Mouse (Mus musculus) forebrain, postnatal 0 days (tissue): ENCODE data around the gene Cflar. TPM values are rescaled to one million over a fixed set of nuclear protein-coding genes. Genes with fewer than 3 reads are reported as not detected.

Experiments used
- ATAC-seq: fragments of 200-750 bp; cut with Nextera tagmentation; 2 replicates; pipeline ENCODE4 v1.8.0; 2017; ENCODE audit warnings: mild to moderate bottlenecking, moderate library complexity
- DNase-seq: peaks from one replicate; pipeline ENCODE4 v3.0.0-alpha.2; 2015
- H3K27ac ChIP-seq: fragments of 300-500 bp; sonication (generic); 2 replicates; pipeline ENCODE4 v1.5.1; 2014; ENCODE audit warnings: low read depth, mild to moderate bottlenecking, antibody characterized with exemption, low read length, moderate library complexity, mixed read lengths
- H3K27me3 ChIP-seq: fragments of 300-500 bp; sonication (generic); 2 replicates; pipeline ENCODE4 v1.6.1; 2014; ENCODE audit warnings: mild to moderate bottlenecking, low read length, mixed read lengths; ENCODE audit not compliant: insufficient read depth
- H3K36me3 ChIP-seq: fragments of 300-500 bp; sonication (generic); 2 replicates; pipeline ENCODE4 v1.6.1; 2014; ENCODE audit warnings: mild to moderate bottlenecking, moderate library complexity; ENCODE audit not compliant: insufficient read depth
- H3K4me1 ChIP-seq: fragments of 300-500 bp; sonication (generic); 2 replicates; pipeline ENCODE4 v1.6.1; 2014; ENCODE audit warnings: antibody characterized with exemption; ENCODE audit not compliant: insufficient read depth
- H3K4me2 ChIP-seq: fragments of 300-500 bp; sonication (generic); 2 replicates; pipeline ENCODE4 v1.6.1; 2014; ENCODE audit warnings: low read depth, mild to moderate bottlenecking, moderate library complexity
- H3K4me3 ChIP-seq: fragments of 300-500 bp; sonication (generic); 2 replicates; pipeline ENCODE4 v1.5.1; 2014; ENCODE audit warnings: low read depth, low read length, mixed read lengths
- H3K9ac ChIP-seq: fragments of 300-500 bp; sonication (generic); 2 replicates; pipeline ENCODE4 v1.6.1; 2014; ENCODE audit warnings: mild to moderate bottlenecking
- H3K9me3 ChIP-seq: fragments of 300-500 bp; sonication (generic); 2 replicates; pipeline ENCODE4 v1.6.1; 2016; ENCODE audit warnings: low read length
- CTCF ChIP-seq: sonication (generic); IDR thresholded peaks from 2 replicates; pipeline ENCODE4 v1.5.1; 2016; ENCODE audit warnings: antibody characterized with exemption, control low read depth, low read depth
- WGBS: fragments of 180-500 bp; shearing (Covaris S2); extraction: QIAGEN DNeasy Blood & Tissue Kit; methylation state at CpG from one replicate; pipeline ENCODE4 v1.1.7; 2014; 5-methylcytosine and 5-hydroxymethylcytosine counted together
- polyA plus RNA-seq: library from polyadenylated mRNA; unstranded; fragments of >200 nt; fragmentation: Nextera tagmentation; extraction: Ambion mirVana; gene quantifications from 2 replicates; pipeline ENCODE4 v1.2.1, GENCODE M21; 2015
- total RNA-seq: library from RNA; depleted of rRNA; stranded (reverse); fragments of >200 nt; gene quantifications from 2 replicates; pipeline ENCODE4 v1.2.3, GENCODE M21; 2014

Gene Cflar
- total and polyA plus RNA-seq, 2 experiments from 2014 or later, result 20.2 to 35.4 TPM

DNA sequence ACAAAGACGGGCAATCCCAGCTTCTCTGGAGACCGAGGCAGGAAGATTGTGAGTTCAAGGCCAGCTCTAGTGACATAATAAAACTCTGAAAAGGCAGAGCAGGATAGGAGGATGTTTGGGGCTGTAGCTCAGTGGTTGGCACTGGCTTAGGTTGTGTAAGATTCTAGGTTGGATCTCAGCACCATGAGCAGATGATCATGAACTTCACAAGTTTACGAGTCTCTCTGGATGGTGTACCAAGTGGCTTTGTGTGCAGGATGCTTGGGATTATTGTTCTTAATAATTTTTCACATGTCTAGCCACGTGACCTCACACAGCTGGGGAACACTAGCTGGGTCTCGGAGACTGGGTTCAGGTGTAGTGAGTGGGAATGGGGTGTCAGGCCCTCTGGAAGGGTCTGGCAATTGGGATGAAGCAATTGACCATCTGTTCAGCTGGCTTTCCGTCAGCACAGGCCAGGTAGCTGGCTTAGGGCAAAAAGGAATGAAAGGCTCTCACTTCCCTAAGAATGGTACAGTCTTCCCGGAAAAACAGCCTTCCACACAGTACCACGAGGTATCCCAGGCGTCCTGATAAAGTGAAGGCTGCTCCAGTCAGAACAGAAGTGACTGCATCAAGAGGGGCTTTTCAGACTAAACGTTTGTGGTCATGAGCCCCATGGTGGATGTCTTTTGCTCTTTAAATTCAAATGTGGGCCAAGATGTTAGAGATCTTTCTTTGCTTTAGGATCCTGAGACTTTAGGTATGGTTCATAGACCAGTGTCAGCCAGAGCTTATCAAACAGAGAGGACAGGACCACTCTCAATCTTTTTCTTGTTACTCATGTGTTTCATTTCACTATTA is 16.7 kb downstream of the Cflar start:
- H3K4me3 ChIP-seq, result no peak overlapping the region
- H3K36me3 ChIP-seq, result 0 out of 2 replicates have a peak, but pooled peaks cover 6% of the 10 kb centered on the region
- no peaks in the 10 kb centered on the region for H3K9me3 ChIP-seq
- no peak overlapping the region for H3K4me2 ChIP-seq
- H3K9ac ChIP-seq, result no peak overlapping the region
- no peak for ATAC-seq
- 88% methylated on average over 10 of the region's 10 CpGs for WGBS
- H3K27me3 ChIP-seq, result no peaks in the 10 kb centered on the region
- no peak overlapping the region for H3K27ac ChIP-seq
- TF ChIP-seq CTCF, result no peak
- no peaks in the 10 kb centered on the region for H3K4me1 ChIP-seq
- no peak for DNase-seq

DNA sequence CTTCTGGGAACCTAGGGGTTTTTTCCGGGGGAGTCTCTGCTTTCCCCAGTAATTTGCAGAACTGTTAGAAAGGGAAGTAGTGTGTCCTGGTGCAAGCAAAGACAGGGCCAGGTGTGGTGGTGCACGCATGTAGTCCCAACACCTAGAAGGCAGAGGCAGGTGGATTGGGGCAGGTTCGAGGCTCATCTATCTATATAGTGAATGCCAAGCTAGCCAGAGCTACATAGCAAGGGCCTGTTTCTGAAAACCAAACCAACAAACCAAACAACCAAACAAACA is 17.2 kb downstream of the Cflar start:
- no peak for TF ChIP-seq CTCF
- Histone ChIP-seq H3K4me1 (no peaks in the 10 kb centered on the region), H3K9ac (no peak overlapping the region), H3K9me3 (no peaks in the 10 kb centered on the region), H3K27ac (no peak overlapping the region), H3K27me3 (no peaks in the 10 kb centered on the region), H3K4me2 (no peak overlapping the region), H3K36me3 (0 out of 2 replicates have a peak, but pooled peaks cover 6% of the 10 kb centered on the region), H3K4me3 (no peak overlapping the region)
- ATAC-seq (no peak), DNase-seq (no peak)
- WGBS, result 96% methylated on average over 3 of the region's 3 CpGs

DNA sequence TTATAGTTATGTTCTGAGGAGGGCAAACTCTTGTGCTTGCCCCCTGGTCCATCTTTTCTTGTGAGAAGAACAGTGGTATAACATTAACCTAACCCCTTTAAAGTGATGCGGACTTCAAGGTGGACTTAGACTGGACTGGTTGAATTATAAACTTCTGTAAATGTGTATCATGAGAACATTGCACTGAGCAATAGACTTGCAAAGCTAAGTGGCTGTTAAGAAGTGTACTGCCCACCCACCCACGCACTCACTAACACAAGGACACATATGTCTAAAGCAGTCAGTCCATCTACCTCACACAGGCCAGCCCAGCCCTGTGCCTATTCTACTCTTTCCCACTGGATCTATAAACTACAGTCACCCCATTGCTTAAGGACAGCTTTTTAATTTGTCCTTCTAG is 22.3 kb downstream of the Cflar start:
- TF ChIP-seq CTCF, result no peak
- Histone ChIP-seq H3K4me1 (no peaks in the 10 kb centered on the region), H3K4me2 (no peak overlapping the region), H3K9me3 (no peaks in the 10 kb centered on the region), H3K36me3 (peaks cover 10% of the 10 kb centered on the region; the same call in 1 of the 2 replicates), H3K4me3 (no peak overlapping the region), H3K9ac (no peak overlapping the region), H3K27ac (no peak overlapping the region), H3K27me3 (no peaks in the 10 kb centered on the region)
- ATAC-seq (no peak), DNase-seq (no peak)
- 95% methylated on average over 2 of the region's 2 CpGs for WGBS

GRCm38 (mm10) chr1:58734043-58734920 is 23.0 kb downstream of the Cflar start:
- no peak for ATAC-seq
- 94% methylated on average over 11 of the region's 11 CpGs for WGBS
- no peak for TF ChIP-seq CTCF

DNA sequence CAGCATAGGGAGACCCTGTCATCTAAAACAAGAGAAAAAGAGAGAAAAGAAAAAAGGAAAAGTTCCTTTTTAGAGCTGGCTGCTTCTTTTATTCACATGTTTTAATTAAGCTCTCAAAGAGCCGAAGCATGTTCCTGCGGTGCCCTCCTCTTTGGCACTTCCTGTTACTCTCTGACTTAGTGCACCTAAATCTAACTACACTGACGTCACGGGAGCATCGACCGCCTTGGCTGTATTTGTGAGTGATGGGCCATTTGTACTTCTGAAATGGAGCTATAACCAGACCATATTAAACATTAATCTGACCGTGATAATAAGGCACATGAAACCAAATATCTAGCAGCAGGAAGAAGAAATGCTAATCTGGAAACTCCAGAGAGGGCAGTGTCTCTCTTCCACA is 24.7 kb downstream of the Cflar start:
- 88% methylated on average over 7 of the region's 7 CpGs for WGBS
- H3K27ac ChIP-seq, result no peak overlapping the region

More at GRCm38 (mm10) chr1:58734043-58734920, 23.0 kb downstream of the Cflar start:
- Histone ChIP-seq H3K27ac (no peak overlapping the region), H3K27me3 (no peaks in the 10 kb centered on the region), H3K9ac (no peak overlapping the region), H3K36me3 (peaks cover 10% of the 10 kb centered on the region; the same call in 1 of the 2 replicates), H3K4me1 (no peaks in the 10 kb centered on the region), H3K4me2 (no peak overlapping the region), H3K9me3 (no peaks in the 10 kb centered on the region), H3K4me3 (no peak overlapping the region)
- no peak for DNase-seq

DNA sequence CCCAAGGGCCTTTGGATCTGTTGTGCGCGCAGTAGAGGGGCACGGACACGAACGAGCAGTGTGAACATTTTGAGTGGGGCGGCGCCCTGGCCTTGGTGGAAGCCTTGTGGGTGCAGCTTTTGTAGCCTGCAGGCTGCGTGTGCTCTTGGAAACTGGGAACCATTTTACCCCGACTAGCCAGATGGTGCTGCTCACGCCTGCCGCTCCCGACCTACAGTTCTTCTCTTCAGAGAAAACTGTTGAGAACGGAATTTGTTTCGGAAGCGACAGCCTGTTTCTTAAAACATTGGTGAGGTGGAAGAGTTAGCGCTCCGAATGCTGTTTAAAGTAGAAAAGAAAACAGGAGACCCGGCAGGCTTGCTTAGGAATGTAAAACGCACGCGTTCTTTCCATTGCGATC is 25.7 kb downstream of the Cflar start:
- Histone ChIP-seq H3K4me1 (no peaks in the 10 kb centered on the region), H3K27me3 (no peaks in the 10 kb centered on the region), H3K4me2 (no peak overlapping the region), H3K36me3 (peaks cover 10% of the 10 kb centered on the region), H3K9me3 (no peaks in the 10 kb centered on the region), H3K27ac (0 out of 2 replicates have a peak overlapping the region, but pooled peaks have one; percentile 51), H3K9ac (no peak overlapping the region), H3K4me3 (no peak overlapping the region)
- peak; percentile 63 for DNase-seq
- TF ChIP-seq CTCF, result no peak
- 74% methylated on average over 22 of the region's 22 CpGs for WGBS
- peak; percentile 47; the same call in 1 of the 2 replicates for ATAC-seq

More for the DNA sequence above, 24.7 kb downstream of the Cflar start:
- Histone ChIP-seq H3K27me3 (no peaks in the 10 kb centered on the region), H3K4me3 (no peak overlapping the region), H3K9ac (no peak overlapping the region), H3K36me3 (peaks cover 11% of the 10 kb centered on the region), H3K9me3 (no peaks in the 10 kb centered on the region), H3K4me1 (no peaks in the 10 kb centered on the region), H3K4me2 (no peak overlapping the region)
- DNase-seq (no peak), ATAC-seq (no peak)
- TF ChIP-seq CTCF, result no peak

GRCm38 (mm10) chr1:58739529-58739928 is 28.2 kb downstream of the Cflar start:
- DNase-seq (peak; percentile 67), ATAC-seq (peak; percentile 93)
- TF ChIP-seq CTCF, result no peak
- H3K4me2 ChIP-seq, result no peak overlapping the region
- H3K4me3 ChIP-seq, result no peak overlapping the region
- no peaks in the 10 kb centered on the region for H3K4me1 ChIP-seq
- H3K36me3 ChIP-seq, result peaks cover 5% of the 10 kb centered on the region; the same call in 1 of the 2 replicates
- H3K9me3 ChIP-seq, result no peaks in the 10 kb centered on the region
- H3K27ac ChIP-seq, result 0 out of 2 replicates have a peak overlapping the region, but pooled peaks have one; percentile 9
- no peaks in the 10 kb centered on the region for H3K27me3 ChIP-seq
- 54% methylated on average over 7 of the region's 7 CpGs for WGBS
- H3K9ac ChIP-seq, result no peak overlapping the region
